Mouse (Mus musculus) gastrocnemius, adult 18-20 months (tissue): Measurements from ENCODE around the gene Dapk2. TPM values are rescaled to one million over a fixed set of nuclear protein-coding genes. Genes with fewer than 3 reads are reported as not detected.

Source experiments
- DNase-seq: peaks from one replicate; pipeline ENCODE4 v3.0.0; 2021; ENCODE audit warnings: low spot score
- total RNA-seq, 2 experiments: library from RNA; stranded (reverse); gene quantifications; 2 replicates each; pipeline ENCODE4 v1.2.3; 2021

Gene Dapk2
- total RNA-seq, 2 experiments from 2014 or later = 36.8 to 37.2 TPM

DNA sequence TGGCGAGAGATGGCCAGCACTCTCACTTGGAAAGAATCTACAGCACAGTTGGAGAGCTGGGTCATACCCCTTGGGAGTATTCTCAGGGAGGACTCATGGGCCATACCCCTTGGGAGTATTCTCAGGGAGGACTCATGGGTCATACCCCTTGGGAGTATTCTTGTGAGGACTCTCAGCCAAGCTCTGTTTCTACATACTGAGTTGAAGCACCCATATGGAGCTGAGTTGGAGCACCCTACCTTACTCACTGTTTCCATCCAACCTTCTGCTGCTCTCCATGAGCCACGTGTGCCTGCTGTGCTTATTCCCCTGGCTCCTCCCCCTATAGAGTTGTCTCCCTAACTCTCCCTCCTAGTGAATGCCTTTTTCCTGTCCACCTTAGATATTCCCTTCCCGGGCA, 148.4 kb downstream of the Dapk2 start:
- DNase-seq = no peak

DNA sequence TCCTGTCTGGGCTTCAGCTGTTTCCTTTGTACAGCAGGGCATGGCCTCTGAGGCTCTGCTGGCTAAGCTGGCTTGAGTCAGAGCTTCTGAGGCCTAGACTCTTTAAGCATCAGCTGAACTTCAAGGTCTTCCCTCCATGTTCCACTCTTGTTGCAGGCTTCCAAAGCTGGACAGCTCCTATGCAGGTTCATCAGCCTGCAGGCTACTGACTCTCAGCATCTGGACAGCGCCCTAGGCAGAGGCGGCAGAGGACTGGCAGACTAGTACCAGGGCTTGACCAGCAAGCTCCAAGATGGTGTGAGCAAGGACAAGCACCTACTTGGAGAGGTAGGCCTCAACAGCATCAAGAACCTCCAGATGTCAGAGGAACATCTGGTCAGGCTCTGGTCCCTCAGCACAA, 149.3 kb downstream of the Dapk2 start:
- peak; percentile 18 for DNase-seq

DNA sequence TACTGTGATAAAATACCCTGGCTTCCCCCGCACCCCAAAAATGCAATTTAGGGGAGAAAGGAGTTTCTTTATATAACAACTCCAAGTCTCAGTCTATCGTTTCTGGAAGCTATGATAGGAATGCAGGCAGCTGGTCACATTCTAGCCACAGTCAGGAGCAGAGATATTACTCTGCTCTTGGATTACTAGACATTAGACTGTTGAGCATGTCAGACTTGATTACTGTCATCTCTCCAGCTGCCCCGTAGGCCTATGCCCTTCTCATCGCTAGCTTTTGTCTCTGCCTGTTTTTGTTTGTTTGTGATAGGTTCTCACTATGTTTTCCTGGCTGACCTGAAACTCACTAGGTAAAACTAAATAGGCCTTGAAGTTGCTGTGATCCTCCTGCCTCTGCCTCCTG, 150.7 kb downstream of the Dapk2 start:
- no peak for DNase-seq

DNA sequence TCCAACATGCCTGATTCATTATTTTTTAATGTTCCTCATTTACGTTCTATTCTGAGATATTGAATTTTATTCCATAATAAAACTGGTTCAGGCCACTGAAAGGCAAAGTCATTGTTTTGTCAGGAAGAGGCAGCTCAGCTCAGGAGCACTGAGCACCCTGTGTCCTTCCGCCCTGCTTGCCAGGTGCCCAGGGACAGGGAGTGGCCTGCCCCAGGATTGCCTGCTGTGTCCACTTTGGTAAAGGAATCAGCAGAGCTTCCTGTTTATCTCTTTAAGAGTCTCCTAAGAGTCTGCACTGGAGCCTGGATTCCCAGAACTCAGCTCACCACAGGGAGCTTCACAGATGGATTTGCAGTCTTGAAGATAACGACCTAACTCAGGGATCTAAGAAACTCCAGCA, 153.4 kb downstream of the Dapk2 start:
- no peak for DNase-seq

DNA sequence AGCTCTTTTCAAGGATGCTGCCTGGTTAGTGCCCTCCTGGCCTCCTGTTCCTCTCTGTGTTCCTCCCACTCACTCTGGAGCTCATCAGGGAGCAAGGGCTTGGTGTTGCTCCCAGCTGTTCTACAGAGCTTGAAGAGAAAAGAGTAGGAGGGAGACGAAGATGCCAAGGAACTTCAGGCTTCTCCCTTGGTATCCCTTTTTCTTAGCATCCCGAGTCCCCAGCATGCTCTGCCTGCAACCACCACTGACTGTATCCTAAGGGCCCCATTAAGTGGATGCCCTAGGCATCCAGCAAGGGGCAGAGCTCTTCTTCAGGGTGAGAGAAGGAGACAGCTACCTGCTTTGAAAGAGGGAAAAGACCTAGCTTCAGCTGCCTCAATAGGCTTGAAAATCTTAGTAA, 158.6 kb downstream of the Dapk2 start:
- DNase-seq = no peak

Other genes with a start within 250 kb of the Dapk2 start
- 10 to 100 TPM; 13.4 to 13.8 TPM for gene Trip4, start 249.4 kb upstream of the Dapk2 start, total RNA-seq
- 1 to 10 TPM; 7.2 to 7.6 TPM for gene Csnk1g1, start 249.3 kb upstream of the Dapk2 start, total RNA-seq
- 10 to 100 TPM; 32.4 to 38.4 TPM for gene Ppib, start 98.0 kb upstream of the Dapk2 start, total RNA-seq
- under 1 TPM in 1 of 2 experiments, not detected in 1; 0.17 TPM for gene Snx22, start 88.5 kb upstream of the Dapk2 start, total RNA-seq
- 10 to 100 TPM; 10.7 to 13.3 TPM for gene Snx1, start 31.6 kb upstream of the Dapk2 start, total RNA-seq
- gene Ciao2a, start 31.6 kb upstream of the Dapk2 start, total RNA-seq = 10 to 100 TPM; 49.7 to 53.9 TPM
- gene Herc1, start 192.2 kb downstream of the Dapk2 start, total RNA-seq = 10 to 100 TPM; 30.3 to 31.0 TPM